Mouse (Mus musculus) cerebellum, adult 9-10 months (tissue): ENCODE results near the gene Slc20a1.

ENCODE experiments used
- DNase-seq: peaks from one replicate; pipeline ENCODE4 v3.0.0; 2022

Slc20a1 gene

GRCm38 (mm10) chr2:129192392-129193150, 6.0 kb upstream of the Slc20a1 start:
- DNase-seq: no peak

GRCm38 (mm10) chr2:129196317-129196716, 2.2 kb upstream of the Slc20a1 start:
- no peak for DNase-seq

GRCm38 (mm10) chr2:129197197-129197596, 1.4 kb upstream of the Slc20a1 start:
- DNase-seq: peak; percentile 31

- no peak for DNase-seq
Observed at GRCm38 (mm10) chr2:129197843-129198435, 625 bp upstream of the Slc20a1 start.

GRCm38 (mm10) chr2:129199328-129200085, 943 bp downstream of the Slc20a1 start:
- peak; percentile 61 for DNase-seq

- DNase-seq: no peak
Observed at GRCm38 (mm10) chr2:129205000-129205399, 6.4 kb downstream of the Slc20a1 start.

GRCm38 (mm10) chr2:129206824-129207223, 8.3 kb downstream of the Slc20a1 start:
- peak; percentile 31 for DNase-seq

- no peak for DNase-seq
Observed at GRCm38 (mm10) chr2:129208181-129208746, 9.7 kb downstream of the Slc20a1 start.

GRCm38 (mm10) chr2:129210089-129210749, 11.7 kb downstream of the Slc20a1 start:
- no peak for DNase-seq

GRCm38 (mm10) chr2:129211255-129211654, 12.7 kb downstream of the Slc20a1 start:
- no peak for DNase-seq

- no peak for DNase-seq
Observed at GRCm38 (mm10) chr2:129211957-129212356, 13.4 kb downstream of the Slc20a1 start.

- no peak for DNase-seq
Observed at GRCm38 (mm10) chr2:129212566-129212965, 14.0 kb downstream of the Slc20a1 start.

GRCm38 (mm10) chr2:129214774-129215173, 16.2 kb downstream of the Slc20a1 start:
- DNase-seq: no peak

- DNase-seq: no peak
Observed at GRCm38 (mm10) chr2:129217612-129218185, 19.1 kb downstream of the Slc20a1 start.

- DNase-seq: no peak
Observed at GRCm38 (mm10) chr2:129218537-129219105, 20.1 kb downstream of the Slc20a1 start.

GRCm38 (mm10) chr2:129221097-129221632, 22.6 kb downstream of the Slc20a1 start:
- no peak for DNase-seq

- no peak for DNase-seq
Observed at GRCm38 (mm10) chr2:129224178-129224577, 25.6 kb downstream of the Slc20a1 start.

- DNase-seq: no peak
Observed at GRCm38 (mm10) chr2:129225251-129225819, 26.8 kb downstream of the Slc20a1 start.

- DNase-seq: no peak
Observed at GRCm38 (mm10) chr2:129226296-129226851, 27.8 kb downstream of the Slc20a1 start.

GRCm38 (mm10) chr2:129227011-129227529, 28.5 kb downstream of the Slc20a1 start:
- no peak for DNase-seq

GRCm38 (mm10) chr2:129227709-129228108, 29.1 kb downstream of the Slc20a1 start:
- DNase-seq: no peak
